Mouse (Mus musculus): ENCODE data around the gene Ppox.
"Not testable (repeated sequence)": the region's sequence is repeated elsewhere in the genome, so short reads cannot be mapped to it uniquely, and the experiment has no call there.

Gene Ppox

GRCm38 (mm10) chr1:171241952-171242351, 39.0 kb downstream of the Ppox start:
- not testable (repeated sequence) for DNase-seq (ENCODE audit: low read depth, low spot score)

DNA sequence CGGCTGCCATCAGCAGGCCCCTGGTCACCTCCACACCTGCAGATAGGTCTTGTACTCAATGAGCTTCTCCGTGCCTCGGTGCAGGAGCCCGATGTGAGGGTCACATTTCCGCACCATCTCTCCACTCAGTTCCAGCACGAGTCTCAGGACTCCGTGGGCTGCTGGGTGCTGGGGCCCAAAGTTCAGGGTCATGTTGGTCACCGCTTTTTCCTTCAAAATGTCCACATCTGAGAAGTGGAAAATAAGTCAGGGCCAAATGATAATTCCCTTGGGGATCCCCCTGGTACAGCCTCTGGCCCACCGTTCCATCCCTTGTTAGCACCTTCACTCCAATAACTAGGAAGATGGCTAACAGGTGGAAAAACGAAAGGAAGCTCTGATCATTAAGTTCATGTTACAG, 40.1 kb downstream of the Ppox start:
- no peak for DNase-seq (ENCODE audit: low read depth, low spot score)

DNA sequence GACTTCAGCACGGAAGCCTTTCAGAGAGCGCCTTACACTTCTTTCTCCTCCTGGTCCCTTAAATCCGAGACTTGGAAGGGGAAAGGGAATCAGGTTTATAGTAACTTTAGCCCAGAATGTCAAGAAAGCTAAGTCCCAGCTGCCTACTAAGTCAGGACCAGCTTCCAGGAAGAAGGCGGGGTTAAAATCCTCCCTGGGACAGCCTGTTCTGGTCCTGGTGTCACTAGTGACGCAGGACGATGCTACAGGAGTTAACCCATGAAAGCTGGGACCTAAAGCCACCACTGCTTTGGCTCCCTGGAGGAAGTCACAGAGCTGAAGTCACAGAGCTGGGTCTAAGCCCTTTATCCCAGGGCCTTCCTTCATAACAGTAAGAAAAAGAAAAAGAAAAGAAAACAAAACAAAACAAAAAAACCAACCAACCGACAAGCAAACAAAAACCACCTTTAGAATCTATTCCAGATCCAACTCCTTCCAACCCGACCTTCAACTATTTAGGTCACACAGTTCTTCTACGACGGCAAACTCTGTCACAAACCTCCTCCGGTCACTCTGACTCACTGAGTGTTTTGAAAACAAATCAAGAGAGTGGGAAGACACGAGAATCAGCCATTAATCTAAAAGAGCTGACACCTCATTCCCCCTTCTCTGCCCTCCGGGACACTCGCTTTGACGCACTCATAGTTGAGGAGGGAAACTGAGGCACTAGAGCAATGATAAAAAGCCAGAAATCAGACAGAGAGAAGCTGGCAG, 40.8 kb downstream of the Ppox start:
- no peak for DNase-seq (ENCODE audit: low read depth, low spot score)

- DNase-seq (ENCODE audit: low read depth, low spot score) = no peak
Observed at GRCm38 (mm10) chr1:171238463-171238862, 42.5 kb downstream of the Ppox start.

DNA sequence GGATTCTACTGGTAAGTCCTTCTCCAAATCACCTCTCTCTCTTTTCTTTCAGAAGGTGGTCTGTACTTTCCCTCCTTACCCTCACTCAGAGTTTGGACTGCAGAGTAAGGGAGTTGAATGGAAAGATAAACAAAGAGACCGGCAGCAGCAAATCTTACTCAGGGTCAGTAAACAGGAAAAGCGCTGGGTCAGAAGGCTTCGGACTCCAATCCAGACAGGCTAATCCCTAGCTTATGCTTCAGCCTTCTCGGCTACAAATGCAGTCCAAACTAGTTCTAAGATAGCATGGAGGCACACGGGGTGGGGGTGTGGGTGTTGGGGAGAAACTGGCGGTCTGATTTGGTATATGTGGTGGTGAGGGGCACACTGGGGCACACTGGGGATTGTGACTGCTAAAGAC, 43.5 kb downstream of the Ppox start:
- DNase-seq (ENCODE audit: low read depth, low spot score) = no peak

DNA sequence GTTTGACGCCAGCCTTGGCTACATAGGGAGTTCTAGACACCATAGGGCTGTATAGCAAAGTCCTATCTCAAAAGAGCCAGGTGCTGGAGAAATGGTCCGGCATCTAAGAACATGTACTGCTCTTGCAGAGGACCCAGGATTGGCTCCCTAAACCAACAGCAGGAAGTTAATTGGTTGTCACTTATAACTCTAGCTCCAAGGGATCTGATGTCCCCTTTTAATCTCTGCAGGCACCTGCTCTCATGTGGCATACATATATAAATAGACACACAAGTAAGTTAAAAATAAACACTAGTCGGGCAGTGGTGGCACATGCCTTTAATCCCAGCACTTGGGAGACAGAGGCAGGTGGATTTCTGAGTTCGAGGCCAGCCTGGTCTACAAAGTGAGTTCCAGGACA, 45.2 kb downstream of the Ppox start:
- DNase-seq (ENCODE audit: low read depth, low spot score) = no peak

- no peak for DNase-seq (ENCODE audit: low read depth, low spot score)
Observed at GRCm38 (mm10) chr1:171234538-171234937, 46.4 kb downstream of the Ppox start.

GRCm38 (mm10) chr1:171234126-171234525, 46.9 kb downstream of the Ppox start, which contains the start of gene Fcer1g:
Fcer1g (minus strand) TSS chr1:171234365.
- no peak for DNase-seq (ENCODE audit: low read depth, low spot score)

DNA sequence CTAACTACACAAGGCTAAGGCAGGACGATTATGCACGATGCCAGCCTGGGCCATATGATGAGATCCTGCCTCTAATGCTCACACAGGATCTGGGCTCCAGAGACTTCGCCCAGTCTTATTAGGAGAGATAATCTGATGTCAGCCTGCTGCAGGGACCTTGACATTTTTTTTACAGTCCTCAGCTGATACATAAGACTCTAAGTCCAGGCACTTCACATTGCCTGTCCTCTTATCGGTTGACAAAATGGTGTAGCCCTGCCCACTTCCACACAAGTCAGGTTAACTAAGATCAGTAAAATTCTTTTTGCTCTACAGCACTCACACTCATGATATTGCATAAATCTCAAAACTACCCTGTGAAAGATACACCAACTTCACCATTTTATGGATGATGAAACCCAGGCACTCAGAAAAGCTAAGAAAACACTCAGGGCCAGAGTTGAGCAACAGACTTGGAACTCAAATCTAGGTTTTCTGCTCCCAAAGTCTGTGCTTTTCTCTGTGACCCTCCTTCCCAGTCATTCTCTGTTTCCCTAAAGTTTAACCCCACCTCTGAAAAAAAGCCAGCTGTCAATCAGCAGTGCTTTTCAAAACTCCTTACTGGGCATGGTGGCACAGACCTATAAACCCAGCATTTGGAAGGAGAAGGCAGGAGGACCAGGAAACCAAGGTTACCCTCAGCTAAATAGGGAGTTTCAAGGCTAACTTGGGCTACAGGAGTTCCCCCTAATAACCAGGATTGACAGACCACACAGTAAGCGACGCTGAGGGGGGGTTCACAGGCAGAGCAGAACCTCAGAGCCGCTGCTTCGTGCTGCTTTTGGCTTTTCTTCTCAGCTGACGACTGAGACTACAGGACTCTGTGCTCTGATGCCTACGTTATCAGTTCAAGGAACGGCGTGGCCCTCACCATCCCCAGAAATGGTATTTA, 47.9 kb downstream of the Ppox start:
- DNase-seq (ENCODE audit: low read depth, low spot score) = no peak

DNA sequence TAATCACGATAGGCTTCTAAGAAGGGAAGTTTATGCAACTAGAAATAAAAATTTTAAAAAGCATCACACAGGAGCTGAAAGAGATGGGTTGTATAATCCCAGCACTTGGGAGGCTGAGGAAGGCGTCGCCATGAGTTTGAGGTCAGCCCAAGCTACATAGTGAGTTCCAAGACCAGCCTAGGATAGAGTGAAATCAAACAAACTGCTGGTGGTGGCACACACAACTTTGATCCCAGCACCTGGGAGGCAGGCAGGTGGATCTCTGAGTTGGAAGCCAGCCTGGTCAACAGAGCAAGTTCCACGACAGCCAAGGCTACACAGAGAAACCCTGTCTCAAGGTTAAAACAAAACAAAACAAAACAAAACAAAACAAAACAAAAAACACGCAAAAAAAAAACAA, 48.6 kb downstream of the Ppox start:
- no peak for DNase-seq (ENCODE audit: low read depth, low spot score)

DNA sequence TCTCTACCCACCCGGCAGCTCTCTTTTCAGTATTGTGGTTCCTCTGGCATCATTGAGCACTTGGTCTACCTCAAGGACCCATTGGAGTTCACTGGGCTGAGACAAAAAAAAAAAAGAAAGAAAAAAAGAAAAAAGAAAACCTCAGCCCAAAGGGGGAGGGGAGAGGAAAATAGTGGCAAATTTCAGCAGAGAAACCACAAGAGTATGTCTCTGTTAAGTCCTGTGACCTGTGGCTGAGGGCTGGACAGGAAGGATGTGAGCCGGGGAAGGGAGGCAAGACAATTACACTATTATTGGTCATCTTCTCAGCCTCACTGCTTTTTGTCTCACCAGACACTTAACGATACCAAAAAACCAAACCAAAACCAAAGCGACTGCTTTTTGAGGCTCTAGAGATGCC, 49.1 kb downstream of the Ppox start:
- no peak for DNase-seq (ENCODE audit: low read depth, low spot score)

DNA sequence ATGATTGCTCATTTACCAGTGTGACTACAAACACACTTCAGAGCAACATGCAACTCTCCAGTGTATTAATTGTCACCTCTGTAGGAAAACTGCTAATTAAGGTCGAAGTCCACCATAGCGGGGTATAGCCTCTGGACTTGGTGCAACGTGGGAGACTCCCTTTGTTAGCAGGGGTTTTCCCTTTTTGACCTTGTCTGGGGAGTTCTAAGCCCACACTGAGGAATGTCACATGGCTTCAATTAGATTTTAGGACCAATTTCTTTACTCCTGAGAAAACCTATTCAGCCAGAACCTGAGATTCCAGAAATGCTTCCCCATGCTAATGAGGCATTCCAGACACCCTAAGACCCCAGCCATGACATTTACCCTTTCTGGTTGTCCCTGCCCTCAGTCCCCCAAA, 50.8 kb downstream of the Ppox start:
- peak; percentile 72 for DNase-seq (ENCODE audit: low read depth, low spot score)

DNA sequence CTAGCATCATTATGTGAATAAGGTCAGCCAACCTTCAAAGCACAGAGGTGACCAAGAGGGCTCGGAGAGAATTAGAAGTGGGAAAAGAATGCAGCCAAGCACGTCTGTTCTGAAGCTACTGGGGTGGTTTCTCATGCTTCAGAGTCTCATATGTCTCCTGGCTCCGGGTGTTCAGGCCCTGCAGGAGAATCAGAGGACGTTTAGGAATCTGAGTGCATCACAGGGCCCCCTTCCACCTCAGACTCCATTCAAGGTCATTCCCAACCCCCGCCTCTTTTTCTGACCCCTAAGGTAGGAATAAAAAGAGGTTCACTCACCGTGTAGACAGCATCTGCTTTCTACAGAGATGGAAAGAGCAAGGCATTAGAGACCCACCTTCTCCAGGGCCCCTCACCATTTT, 51.2 kb downstream of the Ppox start:
- no peak for DNase-seq (ENCODE audit: low read depth, low spot score)

DNA sequence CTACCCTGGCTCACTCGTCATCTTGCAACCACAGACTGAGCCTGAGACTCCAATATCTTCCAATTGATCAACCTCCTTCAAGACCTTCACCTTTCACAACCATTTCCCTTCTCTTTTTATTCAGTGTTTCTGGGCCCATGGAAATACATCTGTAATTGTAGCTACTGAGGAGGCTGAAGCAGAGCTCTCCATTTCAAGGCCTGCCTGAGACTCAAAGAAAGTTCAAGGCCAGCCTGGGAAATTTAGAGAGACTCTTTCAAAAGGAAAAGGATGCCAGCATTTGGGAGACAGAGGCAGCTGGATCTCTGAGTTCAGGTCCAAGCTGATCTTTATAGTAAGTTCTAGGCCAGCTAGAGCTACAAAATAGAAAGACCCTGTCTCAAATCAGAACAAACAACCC, 53.1 kb downstream of the Ppox start:
- no peak for DNase-seq (ENCODE audit: low read depth, low spot score)

DNA sequence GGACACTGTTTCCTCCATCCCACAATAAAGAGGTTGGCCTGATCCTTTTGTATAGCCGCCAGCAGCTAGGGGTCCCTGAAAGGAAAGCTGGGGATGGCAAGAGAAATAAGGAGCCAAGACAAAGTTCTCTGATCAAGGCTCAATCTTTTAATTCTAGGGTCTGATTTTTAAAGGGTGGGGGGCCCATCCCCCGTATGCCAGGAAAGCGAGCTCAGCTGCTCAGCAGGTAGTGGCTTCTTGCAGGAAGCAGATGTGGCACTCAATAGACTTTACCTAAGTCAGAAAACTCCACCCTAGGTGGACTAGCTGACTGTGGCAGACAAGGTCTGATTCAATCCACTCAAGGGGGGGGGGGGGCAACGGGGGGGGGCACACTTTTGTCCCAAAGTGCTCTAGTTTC, 54.2 kb downstream of the Ppox start:
- DNase-seq (ENCODE audit: low read depth, low spot score) = no peak
